Mouse (Mus musculus): ENCODE measurements at regions not wholly inside any gene's neighbourhood (a gene's known extent, or its start where the extent isn't known, plus 50 kb on each side); places are given as distances from the start of the nearest gene placed in this dataset.
"Not testable (repeated sequence)": the region's sequence is repeated elsewhere in the genome, so short reads cannot be mapped to it uniquely, and the experiment has no call there.

- peak; percentile 44; the same call in 1 of the 2 replicates for ATAC-seq (replicated peaks; ENCODE audit: poor library complexity)
Observed at GRCm38 (mm10) chr16:20047356-20047755, 50.0 kb upstream of the Klhl24 start.

DNA sequence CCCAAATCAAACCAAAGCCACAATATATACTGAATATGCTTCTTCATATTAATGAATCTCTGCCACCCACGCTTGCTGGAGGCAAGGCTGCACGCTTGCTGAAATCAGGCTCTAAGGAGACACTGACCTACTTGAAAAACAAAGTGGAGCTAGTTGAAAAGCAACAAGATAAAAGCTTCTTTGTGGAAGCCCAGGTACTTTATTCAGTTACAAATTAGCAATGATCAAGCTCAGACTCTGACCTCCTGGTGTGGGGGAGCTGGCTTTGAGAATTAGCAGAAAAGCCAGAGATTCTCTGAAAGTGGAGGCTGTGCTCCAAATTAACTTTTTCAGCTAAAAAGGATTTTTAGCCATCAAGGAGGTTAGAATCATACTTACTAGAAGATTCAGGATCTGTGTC, 52.3 kb upstream of the Klhl6 start:
- ATAC-seq (replicated peaks; ENCODE audit: poor library complexity), result not testable (repeated sequence)

DNA sequence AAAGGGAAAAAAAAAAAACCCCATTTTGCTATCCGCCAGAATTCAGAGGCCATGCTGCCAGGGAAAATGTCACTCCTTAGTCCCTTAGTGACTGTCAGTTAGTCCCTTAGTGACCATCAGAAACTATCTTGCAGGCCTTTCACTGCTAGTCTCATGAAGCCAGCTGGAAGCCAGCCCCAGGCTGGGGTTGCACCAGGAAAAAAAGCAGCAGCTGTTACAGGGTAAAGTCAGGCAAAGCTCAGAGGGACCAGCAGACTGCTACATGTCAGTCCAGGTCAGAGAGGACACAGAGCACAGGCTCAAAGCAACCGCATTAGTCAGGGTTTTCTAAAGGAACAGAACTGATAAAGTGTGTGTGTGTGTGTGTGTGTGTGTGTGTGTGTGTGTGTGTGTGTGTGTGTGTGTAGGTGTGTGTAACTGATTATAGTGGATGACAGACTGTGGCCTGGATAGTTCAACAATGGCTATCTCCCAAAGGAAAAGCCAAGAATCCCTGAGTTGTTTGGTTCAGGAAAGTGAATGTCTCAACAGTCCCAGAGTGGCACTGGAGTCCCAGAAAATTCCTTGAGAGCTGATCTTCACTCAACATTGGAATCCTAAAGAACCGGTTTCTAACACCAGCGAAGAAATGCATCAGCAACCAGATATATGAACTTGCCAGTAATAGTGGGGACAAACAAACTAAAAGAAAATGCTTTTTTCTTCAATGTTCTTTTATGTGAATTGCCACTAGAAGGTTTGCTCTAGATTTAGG, 49.7 kb upstream of the Klhl6 start:
- ATAC-seq (replicated peaks; ENCODE audit: poor library complexity), result no peak
